Mouse (Mus musculus): ENCODE measurements around the gene Kdelc1. TPM values are rescaled to one million over a fixed set of nuclear protein-coding genes. Genes with fewer than 3 reads are reported as not detected.

The Kdelc1 gene
- polyA plus RNA-seq, 1 experiment from 2014 or later = 49.9 TPM

Other genes with a start within 250 kb of the Kdelc1 start
- gene Tpp2, start 185.2 kb downstream of the Kdelc1 start, polyA plus RNA-seq (2016; fragmentation: Nextera tagmentation; extraction: Ambion mirVana) = 64.0 and 70.9 TPM in 2 replicates
- 0.59 and 1.2 TPM in 2 replicates for gene Mettl21c, start 98.8 kb downstream of the Kdelc1 start, polyA plus RNA-seq (2016; fragmentation: Nextera tagmentation; extraction: Ambion mirVana)
- 0.08 and 0.18 TPM in 2 replicates for gene Gm8251, start 56.9 kb downstream of the Kdelc1 start, polyA plus RNA-seq (2016; fragmentation: Nextera tagmentation; extraction: Ambion mirVana)
- gene Tex30, start 16.4 kb downstream of the Kdelc1 start, polyA plus RNA-seq (2016; fragmentation: Nextera tagmentation; extraction: Ambion mirVana) = 62.8 and 66.0 TPM in 2 replicates
- gene Bivm, start 149 bp upstream of the Kdelc1 start, polyA plus RNA-seq (2016; fragmentation: Nextera tagmentation; extraction: Ambion mirVana) = 24.8 and 30.8 TPM in 2 replicates
- 41.3 and 49.4 TPM in 2 replicates for gene Ercc5, start 28.9 kb upstream of the Kdelc1 start, polyA plus RNA-seq (2016; fragmentation: Nextera tagmentation; extraction: Ambion mirVana)
- gene Mettl21e, start 100.2 kb upstream of the Kdelc1 start, polyA plus RNA-seq (2016; fragmentation: Nextera tagmentation; extraction: Ambion mirVana) = not detected in 2 replicates

Measured in hindbrain, embryonic 12.5 days (tissue).